14 mouse cellular contexts compared by ENCODE assay signal in genomic region chr4:63375367-63375766, GRCm38 (mm10). TPM values are rescaled to one million over a fixed set of nuclear protein-coding genes. Genes with fewer than 3 reads are reported as not detected.
DNase-seq lines count a peak whose midpoint lies in the region; ATAC-seq lines count a peak whose summit lies in the region.
"Had no signal": no experiment of that assay in that cellular context is flagged by ENCODE, and none has a peak within 500 bp of the region (broad histone marks: within the 10 kb centered on the region; RNA-seq: fewer than 3 reads in every experiment).

No protein-coding gene starts in this region.

- WGBS in hindbrain, embryonic 15.5 days: 61% methylated on average over 1 of the region's 1 CpGs
- WGBS in hindbrain, embryonic 10.5 days: 92% methylated on average over 1 of the region's 1 CpGs
- 47% methylated on average over 1 of the region's 1 CpGs for WGBS in stomach, embryonic 16.5 days

- peaks cover 6% of the 10 kb centered on the region; the same call in 1 of the 2 replicates for H3K4me1 ChIP-seq in hindbrain, embryonic 15.5 days (replicated peaks)
- peaks cover 11% of the 10 kb centered on the region for H3K4me1 ChIP-seq in hindbrain, embryonic 10.5 days (replicated peaks)
- peaks cover 14% of the 10 kb centered on the region for H3K4me1 ChIP-seq in stomach, embryonic 16.5 days (ENCODE audit: control insufficient read depth, insufficient read depth, low read length)

- H3K27ac ChIP-seq in hindbrain, embryonic 15.5 days (replicated peaks): no peak overlapping the region
- H3K27ac ChIP-seq in hindbrain, embryonic 10.5 days: no peak overlapping the region
- no peak overlapping the region for H3K27ac ChIP-seq in stomach, embryonic 16.5 days (ENCODE audit: low read length)
- H3K27ac ChIP-seq: heart, adult 2 months had no signal

- ATAC-seq in hindbrain, embryonic 15.5 days (ENCODE audit: low FRiP score, low read depth): peak; percentile 68
- ATAC-seq in stomach, embryonic 16.5 days (ENCODE audit: insufficient read depth, low FRiP score): peak; percentile 45; the same call in 1 of the 2 replicates

- H3K9ac ChIP-seq in hindbrain, embryonic 15.5 days: no peak overlapping the region
- 0 out of 2 replicates have a peak overlapping the region, but pooled peaks have one; percentile 17 for H3K9ac ChIP-seq in stomach, embryonic 16.5 days (ENCODE audit: low read length)

- DNase-seq in cerebellum, postnatal 10 days: peak; percentile 75 to 87
- DNase-seq in cerebellum, adult 18-20 months: no peak
- DNase-seq in hindbrain, embryonic 10.5 days (ENCODE audit: low spot score): no peak
- peak; percentile 57 to 67 for DNase-seq in right cerebral cortex, postnatal 10 days (ENCODE audit: low spot score in 2 of 2)
- no peak for DNase-seq in right cerebral cortex, postnatal 14 days
- no peak for DNase-seq in adrenal gland, adult 8-10 months
- DNase-seq: adrenal gland, adult 2 months had no signal

- no peaks in the 10 kb centered on the region for H3K9me3 ChIP-seq in hindbrain, embryonic 15.5 days
- H3K9me3 ChIP-seq in hindbrain, embryonic 10.5 days: no peaks in the 10 kb centered on the region
- no peaks in the 10 kb centered on the region for H3K9me3 ChIP-seq in stomach, embryonic 16.5 days (replicated peaks; ENCODE audit: control insufficient read depth, low read length)
- H3K9me3 ChIP-seq: megakaryocyte, embryonic 14.5 days had no signal

- peaks cover 7% of the 10 kb centered on the region; the same call in 1 of the 2 replicates for H3K36me3 ChIP-seq in hindbrain, embryonic 15.5 days
- peaks cover 98% of the 10 kb centered on the region for H3K36me3 ChIP-seq in hindbrain, embryonic 10.5 days
- peaks cover 12% of the 10 kb centered on the region; the same call in 1 of the 2 replicates for H3K36me3 ChIP-seq in stomach, embryonic 16.5 days (ENCODE audit: control insufficient read depth, insufficient read depth, low read length)

- H3K4me2 ChIP-seq in hindbrain, embryonic 15.5 days: no peak overlapping the region
- H3K4me2 ChIP-seq in stomach, embryonic 16.5 days (ENCODE audit: low read depth, low read length): no peak overlapping the region

- no peaks in the 10 kb centered on the region for H3K27me3 ChIP-seq in hindbrain, embryonic 15.5 days
- H3K27me3 ChIP-seq in hindbrain, embryonic 10.5 days (ENCODE audit: insufficient read depth, poor library complexity, severe bottlenecking): no peaks in the 10 kb centered on the region
- H3K27me3 ChIP-seq in stomach, embryonic 16.5 days (ENCODE audit: control insufficient read depth, insufficient read depth, low read length): no peaks in the 10 kb centered on the region

- H3K4me3 ChIP-seq in hindbrain, embryonic 15.5 days: no peak overlapping the region
- no peak overlapping the region for H3K4me3 ChIP-seq in hindbrain, embryonic 10.5 days
- no peak overlapping the region for H3K4me3 ChIP-seq in stomach, embryonic 16.5 days (replicated peaks; ENCODE audit: low read length)
- H3K4me3 ChIP-seq: heart, adult 2 months; megakaryocyte, embryonic 14.5 days had no signal

RNA-seq across cellular contexts. Expression of gene Orm2, which starts 13.1 kb away (rescaled TPM):
- polyA plus RNA-seq in hindbrain, embryonic 15.5 days (2015; fragmentation: Nextera tagmentation; extraction: Ambion mirVana): not detected in 2 replicates
- not detected in 2 replicates for polyA plus RNA-seq in hindbrain, embryonic 10.5 days (2016; fragmentation: Nextera tagmentation; extraction: Ambion mirVana)
- polyA plus RNA-seq in stomach, embryonic 16.5 days (2015; fragmentation: Nextera tagmentation; extraction: Ambion mirVana): not detected in 2 replicates
- total RNA-seq in adrenal gland, adult 8-10 months (2022): 1 to 10 TPM in 3 of 4 experiments, under 1 TPM in 1; 0.74 to 4.3 (median 2.8) TPM
- total RNA-seq: heart, adult 2 months; left cerebral cortex, postnatal 10 days had no signal
- polyA plus RNA-seq: cerebellum, adult 2 months; heart, adult 2 months; kidney, embryonic 14.5 days had no signal

RNA-seq across cellular contexts. Expression of gene Orm3, which starts 19.4 kb away (rescaled TPM):
- polyA plus RNA-seq in hindbrain, embryonic 15.5 days (2015; fragmentation: Nextera tagmentation; extraction: Ambion mirVana): not detected in 2 replicates
- not detected in 2 replicates for polyA plus RNA-seq in hindbrain, embryonic 10.5 days (2016; fragmentation: Nextera tagmentation; extraction: Ambion mirVana)
- not detected in 2 replicates for polyA plus RNA-seq in stomach, embryonic 16.5 days (2015; fragmentation: Nextera tagmentation; extraction: Ambion mirVana)
- 10 to 100 TPM in 1 of 4 experiments, 1 to 10 TPM in 3; 6.4 to 14.0 (median 8.7) TPM for total RNA-seq in adrenal gland, adult 8-10 months (2022)
- total RNA-seq: left cerebral cortex, postnatal 10 days had no signal
- polyA plus RNA-seq: cerebellum, adult 2 months; heart, adult 2 months; kidney, embryonic 14.5 days had no signal

RNA-seq across cellular contexts. Expression of gene Akna, which starts 27.8 kb away (rescaled TPM):
- polyA plus RNA-seq in hindbrain, embryonic 15.5 days (2015; fragmentation: Nextera tagmentation; extraction: Ambion mirVana): 6.6 and 7.2 TPM in 2 replicates
- 10.8 and 13.0 TPM in 2 replicates for polyA plus RNA-seq in hindbrain, embryonic 10.5 days (2016; fragmentation: Nextera tagmentation; extraction: Ambion mirVana)
- polyA plus RNA-seq in stomach, embryonic 16.5 days (2015; fragmentation: Nextera tagmentation; extraction: Ambion mirVana): 6.2 and 7.0 TPM in 2 replicates
- 1 to 10 TPM; 4.4 to 9.9 (median 7.0) TPM for total RNA-seq in adrenal gland, adult 8-10 months (2022)

RNA-seq across cellular contexts. Expression of gene Orm1, which starts 31.0 kb away (rescaled TPM):
- polyA plus RNA-seq in hindbrain, embryonic 15.5 days (2015; fragmentation: Nextera tagmentation; extraction: Ambion mirVana): not detected in 2 replicates
- not detected in 2 replicates for polyA plus RNA-seq in hindbrain, embryonic 10.5 days (2016; fragmentation: Nextera tagmentation; extraction: Ambion mirVana)
- 0.23 TPM in 1 of 2 replicates, not detected in the other for polyA plus RNA-seq in stomach, embryonic 16.5 days (2015; fragmentation: Nextera tagmentation; extraction: Ambion mirVana)
- total RNA-seq in adrenal gland, adult 8-10 months (2022): 10 to 100 TPM; 18.5 to 49.4 (median 27.4) TPM
- total RNA-seq: left cerebral cortex, postnatal 10 days had no signal
- polyA plus RNA-seq: cerebellum, adult 2 months; kidney, embryonic 14.5 days had no signal

Comparison
In these comparisons a context has a peak if more than half of its experiments do, and no peak if none do; other contexts are left out.
1. DNase-seq: peak in cerebellum, postnatal 10 days (2 of 2) and right cerebral cortex, postnatal 10 days (2 of 2); none in cerebellum, adult 18-20 months (0 of 2), hindbrain, embryonic 10.5 days (single experiment), right cerebral cortex, postnatal 14 days (single experiment) and adrenal gland, adult 8-10 months (single experiment).